Mouse (Mus musculus): ENCODE data around the gene Zfp9. TPM values are rescaled to one million over a fixed set of nuclear protein-coding genes. Genes with fewer than 3 reads are reported as not detected.

Zfp9 gene
- 10 to 100 TPM; 16.2 to 17.1 TPM for total RNA-seq (2021)

DNA sequence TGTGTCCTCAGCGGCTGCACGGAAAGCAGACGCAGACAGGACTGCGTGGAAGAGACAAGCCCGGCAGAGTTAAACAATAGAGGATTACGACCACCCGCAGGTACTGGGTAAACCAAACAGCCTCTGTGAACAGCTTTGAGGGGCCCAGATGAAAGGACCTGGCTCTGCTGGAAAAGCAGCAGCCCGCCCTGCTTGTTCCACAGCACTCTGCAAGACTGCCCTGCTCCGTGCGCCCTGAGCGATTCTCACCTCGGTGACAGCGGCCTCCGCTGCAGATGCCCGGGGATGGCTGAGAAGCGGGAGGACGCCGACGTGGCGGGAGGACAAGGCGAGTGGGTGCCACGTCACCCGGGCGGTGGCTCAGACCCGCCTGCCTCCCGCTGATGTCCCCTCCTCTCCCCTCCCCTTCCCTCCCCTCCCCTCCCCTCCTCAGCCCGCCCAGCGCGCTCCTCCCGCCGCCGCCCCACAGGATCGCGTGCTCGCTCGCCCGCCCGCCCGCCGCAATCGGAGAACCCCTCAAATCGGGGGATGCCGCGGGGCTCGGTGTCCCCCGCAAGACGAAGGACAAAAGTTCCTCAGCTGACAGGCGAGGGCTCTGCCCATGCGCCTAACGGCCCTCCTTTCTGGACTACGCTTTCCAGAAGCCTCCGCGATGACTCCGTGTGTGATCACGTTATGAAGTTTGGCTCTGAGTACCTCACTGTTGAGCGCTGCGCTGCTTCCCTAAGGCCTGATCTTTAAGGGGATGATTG lies at the start of gene Zfp9:
Gene Zfp9 (minus strand): TSS at position 364 of the 752 bp plus-strand sequence.
- DNase-seq (ENCODE audit: extremely low spot score in 1 of 2, low spot score in 1 of 2): peak; percentile 71

DNA sequence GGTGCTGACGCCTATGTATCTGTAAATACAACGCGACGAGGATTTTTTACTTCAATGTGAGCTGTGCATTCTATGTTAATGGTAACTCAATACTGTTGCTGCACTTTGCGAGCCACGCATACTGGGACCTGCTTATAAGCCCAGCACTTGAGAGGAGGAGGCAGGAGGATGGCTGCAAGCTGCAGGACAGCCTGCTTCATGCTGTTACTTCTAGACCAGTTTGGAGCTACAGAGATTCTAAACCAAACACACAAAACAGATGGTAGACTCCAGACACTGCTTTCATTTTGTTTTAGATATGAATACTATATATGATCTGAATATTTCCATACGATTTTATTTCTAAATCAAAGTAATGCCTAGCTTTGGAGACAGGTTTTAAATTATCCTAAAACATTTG lies 41.5 kb upstream of the Zfp9 start:
- no peak for DNase-seq (ENCODE audit: extremely low spot score in 1 of 2, low spot score in 1 of 2)

- no peak for DNase-seq (ENCODE audit: extremely low spot score in 1 of 2, low spot score in 1 of 2)
Observed at GRCm38 (mm10) chr6:118513335-118514012, 34.4 kb upstream of the Zfp9 start.

DNA sequence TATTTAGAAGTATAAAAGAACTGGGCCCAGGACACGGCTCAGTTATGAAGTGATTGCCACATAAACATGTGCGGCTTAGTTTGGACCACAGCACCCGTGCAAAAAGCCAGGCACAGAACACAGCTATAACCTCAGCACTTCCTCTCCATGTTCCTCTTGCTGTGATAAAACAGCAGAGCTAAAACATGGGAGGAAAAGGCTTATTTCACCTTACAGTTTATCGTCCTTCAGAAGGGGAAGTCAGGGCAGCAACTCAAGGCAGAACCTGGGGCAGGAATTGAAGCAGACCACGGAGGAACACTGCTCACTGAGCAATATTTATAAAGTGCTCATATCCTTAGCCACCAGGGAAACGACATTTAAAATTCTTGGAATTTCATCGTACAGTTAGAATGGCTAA lies 19.9 kb upstream of the Zfp9 start:
- no peak for DNase-seq (ENCODE audit: extremely low spot score in 1 of 2, low spot score in 1 of 2)

DNA sequence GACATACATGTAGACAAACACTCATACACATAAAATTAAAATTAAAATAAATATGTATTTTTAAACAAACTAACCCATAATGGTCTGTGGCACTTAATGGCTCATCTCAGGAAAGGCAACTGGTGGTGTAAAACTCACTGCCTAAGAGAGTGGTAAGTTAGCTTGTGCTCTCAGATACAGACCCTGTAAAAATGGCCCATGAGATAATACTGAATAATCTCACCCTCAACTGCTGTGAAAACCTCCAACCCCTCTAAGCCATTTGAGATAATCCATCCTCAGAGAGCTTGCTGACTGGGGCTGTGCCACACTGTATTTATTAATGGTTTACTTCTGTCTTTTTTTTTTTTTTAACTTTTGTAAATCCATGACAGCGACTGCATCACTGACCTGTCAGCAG lies 3.0 kb upstream of the Zfp9 start:
- no peak for DNase-seq (ENCODE audit: extremely low spot score in 1 of 2, low spot score in 1 of 2)

- no peak for DNase-seq (ENCODE audit: extremely low spot score in 1 of 2, low spot score in 1 of 2)
Observed at GRCm38 (mm10) chr6:118477875-118478785, 990 bp downstream of the Zfp9 start.

GRCm38 (mm10) chr6:118462069-118462705 lies 16.9 kb downstream of the Zfp9 start:
- no peak for DNase-seq (ENCODE audit: extremely low spot score in 1 of 2, low spot score in 1 of 2)

- DNase-seq (ENCODE audit: extremely low spot score in 1 of 2, low spot score in 1 of 2): no peak
Observed at GRCm38 (mm10) chr6:118457726-118458125, 21.4 kb downstream of the Zfp9 start.

GRCm38 (mm10) chr6:118455042-118455631 lies 24.0 kb downstream of the Zfp9 start, which contains the start of gene Zfp248:
Gene Zfp248 (minus strand): TSS chr6:118455528.
- peak; percentile 87 to 90 for DNase-seq (ENCODE audit: extremely low spot score in 1 of 2, low spot score in 1 of 2)

DNA sequence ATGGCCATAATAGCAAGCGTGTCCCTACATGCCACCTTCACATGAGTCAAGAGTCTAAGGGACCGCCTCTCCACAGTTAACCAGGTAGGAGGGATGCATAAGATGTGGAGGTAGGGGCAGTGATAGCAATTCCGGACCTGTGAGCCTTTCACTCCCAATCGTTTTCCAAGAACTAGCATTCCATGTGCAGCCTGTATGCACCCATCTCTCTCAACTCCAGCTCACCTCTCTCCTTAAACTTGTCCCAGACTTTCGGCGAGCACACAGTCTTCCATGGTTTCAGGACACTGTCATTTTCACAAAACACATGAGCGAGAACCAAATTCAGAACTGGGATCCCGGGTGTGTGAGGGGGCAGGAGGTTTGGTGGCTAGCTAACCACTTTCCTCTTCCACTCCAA lies 24.7 kb downstream of the Zfp9 start:
- peak in 1 of 2 experiments; percentile 7 for DNase-seq (ENCODE audit: extremely low spot score in 1 of 2, low spot score in 1 of 2)

DNA sequence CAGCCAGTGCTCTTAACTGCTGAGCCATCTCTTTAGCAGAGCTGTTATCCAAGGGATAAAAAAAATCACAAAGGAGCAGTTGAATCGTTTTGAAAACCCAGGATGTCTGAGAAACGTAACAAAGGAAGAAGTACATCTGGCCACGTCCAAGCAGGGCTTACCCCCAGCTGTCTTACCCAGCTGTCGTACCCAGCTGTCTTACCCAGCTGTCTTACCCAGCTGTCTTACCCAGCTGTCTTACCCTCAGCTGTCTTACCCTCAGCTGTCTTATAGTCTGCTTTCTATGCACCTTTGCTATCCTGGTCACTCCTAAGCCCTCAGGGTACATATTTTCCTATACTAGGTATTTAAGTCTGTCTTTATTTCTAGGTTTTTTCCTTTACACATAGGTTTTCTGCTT lies 47.6 kb downstream of the Zfp9 start:
- DNase-seq (ENCODE audit: extremely low spot score in 1 of 2, low spot score in 1 of 2): no peak

DNA sequence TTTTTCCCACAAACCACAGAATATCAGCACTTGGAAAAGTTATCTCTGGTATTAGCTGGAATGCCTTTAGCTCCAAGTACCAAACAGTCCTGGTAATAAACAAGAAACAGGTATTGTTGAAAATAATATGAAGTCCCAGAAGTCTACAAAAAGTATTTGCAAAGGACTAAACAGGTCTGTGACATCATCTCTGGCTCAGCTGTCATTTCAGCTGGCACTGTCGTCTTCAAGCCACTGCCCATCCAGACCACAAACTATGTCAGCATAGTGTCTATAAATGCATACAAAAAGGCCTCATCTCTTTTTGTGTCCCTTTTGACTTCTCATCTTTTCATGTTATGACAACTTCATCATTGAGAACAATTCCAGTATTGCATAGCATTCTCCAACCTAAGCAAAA lies 52.5 kb downstream of the Zfp9 start:
- no peak for DNase-seq (ENCODE audit: extremely low spot score in 1 of 2, low spot score in 1 of 2)

DNA sequence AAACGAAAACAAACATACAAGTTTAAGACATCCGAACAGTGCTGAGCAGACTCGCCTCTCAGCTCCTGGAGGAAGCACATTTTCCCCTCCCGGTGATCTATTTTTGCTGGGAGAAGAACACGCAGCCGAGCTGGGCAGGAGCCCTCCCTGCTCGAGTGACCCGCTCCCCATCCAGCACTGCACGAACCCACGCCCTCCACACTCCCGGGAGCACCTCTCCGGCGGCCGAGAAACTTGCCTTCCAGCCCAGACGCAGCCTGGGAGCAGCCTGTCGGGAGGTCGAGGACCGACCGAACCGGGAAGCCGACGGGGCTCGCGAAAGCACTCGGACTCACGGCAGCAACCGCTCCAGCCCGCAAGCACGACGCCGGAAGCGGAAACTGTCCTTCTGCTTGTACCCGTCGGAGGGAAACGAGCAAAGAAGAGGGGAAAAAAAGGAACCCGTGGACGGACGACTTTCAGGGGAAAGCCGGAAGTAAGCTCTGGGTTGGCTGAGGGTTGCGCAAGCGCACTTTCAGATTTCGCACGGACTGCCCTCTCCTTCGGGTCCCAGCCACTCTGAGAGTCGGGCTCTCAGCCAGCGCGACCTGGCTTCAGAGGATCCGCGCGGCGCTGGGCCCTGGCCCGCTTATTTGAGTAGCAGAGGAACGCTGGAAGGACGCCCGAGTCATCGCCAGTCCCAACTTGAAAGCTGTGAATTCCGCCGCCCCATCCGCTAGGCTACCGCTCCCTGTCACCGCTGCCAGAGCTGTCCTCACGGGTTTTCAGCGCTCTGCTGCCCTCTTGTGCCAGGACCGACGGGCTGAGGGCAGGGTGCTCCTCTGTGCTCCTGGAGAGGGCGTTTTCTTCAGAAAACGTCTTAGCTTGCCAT lies 59.8 kb downstream of the Zfp9 start, which contains the start of gene Bms1:
Gene Bms1 (minus strand): TSS at position 425 of the 871 bp plus-strand sequence.
- DNase-seq (ENCODE audit: extremely low spot score in 1 of 2, low spot score in 1 of 2): peak; percentile 93 to 96

Small RNA genes within 50 kb of the gene (microRNA-seq; reads per million reads assigned to microRNA genes)
- gene Gm25953: 0 reads per million in 2 experiments

Other genes starting within 250 kb of the Zfp9 start
- gene Bms1, start 59.8 kb downstream of the Zfp9 start, total RNA-seq (2021): 10 to 100 TPM; 25.5 to 26.9 TPM
- 10 to 100 TPM; 14.4 to 14.9 TPM for gene Zfp248, start 23.8 kb downstream of the Zfp9 start, total RNA-seq (2021)
- 1 to 10 TPM; 8.2 to 8.5 TPM for gene Ankrd26, start 82.9 kb upstream of the Zfp9 start, total RNA-seq (2021)